Mouse (Mus musculus): ENCODE results near the gene Pigc.

- no peak for TF ChIP-seq CTCF (IDR thresholded peaks at IDR 0.05; ENCODE audit: low read depth)
- no peak for TF ChIP-seq EP300 (IDR thresholded peaks at IDR 0.05; ENCODE audit: low read depth)
Measured at GRCm38 (mm10) chr1:162011523-162012245, 42.7 kb downstream of the Pigc start.
